Mouse (Mus musculus) brain, adult 2 months (tissue): ENCODE results near the gene Lrrc4.

Source experiments
- DNase-seq: peaks from one replicate; pipeline ENCODE4 v3.0.0; 2011; ENCODE audit warnings: low read depth, low spot score

The Lrrc4 gene

GRCm38 (mm10) chr6:28618299-28618698, 213.2 kb downstream of the Lrrc4 start:
- peak; percentile 57 for DNase-seq

DNA sequence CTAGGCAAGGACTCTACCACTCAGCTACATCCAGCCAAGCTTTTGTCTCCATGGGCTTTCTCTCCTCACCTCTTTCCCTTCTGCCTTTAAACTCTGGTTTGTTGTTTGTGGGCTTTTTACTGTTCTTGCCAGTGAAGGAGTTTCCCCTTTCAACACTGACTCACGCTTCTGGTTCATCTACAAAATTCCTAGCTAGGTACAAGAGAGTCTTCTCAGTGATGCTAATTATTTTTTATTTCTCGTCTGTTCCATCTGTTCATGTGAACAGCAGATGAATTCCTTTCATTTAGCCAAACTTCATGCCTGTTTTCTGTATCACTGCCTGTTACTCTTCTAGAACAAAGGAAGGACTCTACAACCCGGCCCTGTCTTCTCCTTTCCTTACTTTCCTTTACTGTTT, 215.6 kb downstream of the Lrrc4 start:
- DNase-seq, result peak; percentile 77

GRCm38 (mm10) chr6:28615408-28615807, 216.1 kb downstream of the Lrrc4 start:
- DNase-seq, result peak; percentile 86

- peak; percentile 36 for DNase-seq
Observed at GRCm38 (mm10) chr6:28614856-28615255, 216.7 kb downstream of the Lrrc4 start.

DNA sequence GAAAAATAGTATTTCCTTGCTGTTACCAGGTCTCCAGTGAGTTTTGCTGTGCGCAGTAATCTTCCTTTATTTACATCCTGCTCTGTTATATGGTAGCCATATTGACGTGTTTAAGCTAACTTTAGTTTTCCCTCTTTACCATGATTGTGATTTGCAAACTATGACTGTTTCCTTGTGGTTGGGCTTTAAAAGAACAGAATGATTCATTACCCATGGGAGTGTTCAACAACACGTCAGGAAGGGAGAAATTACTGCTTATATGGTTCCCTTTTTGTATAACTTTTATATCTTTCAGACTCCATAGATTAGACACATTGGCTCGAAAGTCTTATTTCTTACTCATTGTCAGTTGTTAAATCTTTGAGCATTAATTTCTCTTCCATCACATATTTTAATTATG, 218.1 kb downstream of the Lrrc4 start:
- no peak for DNase-seq
